Mouse (Mus musculus) lung, postnatal 0 days (tissue): Measurements from ENCODE around the gene Gpr132. TPM values are rescaled to one million over a fixed set of nuclear protein-coding genes. Genes with fewer than 3 reads are reported as not detected.
A peak's percentile ranks its signal among the peaks of the same experiment; 100 is the strongest.
"Not testable (repeated sequence)": the region's sequence is repeated elsewhere in the genome, so short reads cannot be mapped to it uniquely, and the experiment has no call there.

Experiments
- ATAC-seq: fragments of 200-750 bp; cut with Nextera tagmentation; 2 replicates; pipeline ENCODE4 v1.8.0; 2017; ENCODE audit warnings: moderate library complexity
- DNase-seq: peaks from one replicate; pipeline ENCODE4 v3.0.0-alpha.2; 2016; ENCODE audit warnings: low spot score
- H3K27ac ChIP-seq: fragments of 300-500 bp; sonication (generic); 2 replicates; pipeline ENCODE4 v1.5.1; 2014; ENCODE audit warnings: antibody characterized with exemption, mild to moderate bottlenecking, low read length, mixed read lengths
- H3K27me3 ChIP-seq: fragments of 300-500 bp; sonication (generic); replicated peaks from 2 replicates; pipeline ENCODE4 v1.6.1; 2014; ENCODE audit warnings: low read length, mixed read lengths; ENCODE audit not compliant: insufficient read depth
- H3K36me3 ChIP-seq: fragments of 300-500 bp; sonication (generic); 2 replicates; pipeline ENCODE4 v1.6.1; 2014; ENCODE audit warnings: low read length, mixed read lengths; ENCODE audit not compliant: insufficient read depth
- H3K4me1 ChIP-seq: fragments of 300-500 bp; sonication (generic); 2 replicates; pipeline ENCODE4 v1.6.1; 2014; ENCODE audit warnings: antibody characterized with exemption, low read depth, low read length, mixed read lengths; ENCODE audit not compliant: insufficient read depth
- H3K4me2 ChIP-seq: fragments of 300-500 bp; sonication (generic); replicated peaks from 2 replicates; pipeline ENCODE4 v1.6.1; 2014; ENCODE audit warnings: low read depth, mild to moderate bottlenecking, low read length, moderate library complexity, mixed read lengths
- H3K4me3 ChIP-seq: fragments of 300-500 bp; sonication (generic); 2 replicates; pipeline ENCODE4 v1.5.1; 2014; ENCODE audit warnings: low read depth, low read length
- H3K9ac ChIP-seq: fragments of 300-500 bp; sonication (generic); replicated peaks from 2 replicates; pipeline ENCODE4 v1.6.1; 2014; ENCODE audit warnings: low read depth, mild to moderate bottlenecking
- H3K9me3 ChIP-seq: fragments of 300-500 bp; sonication (generic); 2 replicates; pipeline ENCODE4 v1.6.1; 2016; ENCODE audit warnings: low read length, mixed read lengths
- CTCF ChIP-seq: IDR thresholded peaks from 2 replicates; pipeline ENCODE4 v1.5.1; 2016; ENCODE audit warnings: antibody characterized with exemption, mild to moderate bottlenecking
- EP300 ChIP-seq: IDR thresholded peaks from 2 replicates; pipeline ENCODE4 v1.6.1; 2016; ENCODE audit warnings: antibody characterized with exemption, mild to moderate bottlenecking, control low read depth
- WGBS: fragments of 180-500 bp; shearing (Covaris S2); extraction: QIAGEN DNeasy Blood & Tissue Kit; methylation state at CpG from one replicate; pipeline ENCODE4 v1.1.7; 2014; 5-methylcytosine and 5-hydroxymethylcytosine counted together
- polyA plus RNA-seq: library from polyadenylated mRNA; unstranded; fragments of >200 nt; fragmentation: Nextera tagmentation; extraction: Ambion mirVana; gene quantifications from 2 replicates; pipeline ENCODE4 v1.2.1, GENCODE M21; 2015

Gpr132 gene
- polyA plus RNA-seq, 1 experiment from 2014 or later = 0.25 TPM

- H3K27ac ChIP-seq = peak overlapping the region; percentile 0
- ATAC-seq (peak; percentile 40), DNase-seq (no peak)
- TF ChIP-seq EP300 (no peak), CTCF (no peak)
- WGBS = 56% methylated on average over 4 of the region's 4 CpGs
- H3K9ac ChIP-seq = no peak overlapping the region
- no peak overlapping the region for H3K4me3 ChIP-seq
- H3K36me3 ChIP-seq = 0 out of 2 replicates have a peak, but pooled peaks cover 3% of the 10 kb centered on the region
- no peaks in the 10 kb centered on the region for H3K27me3 ChIP-seq
- H3K4me1 ChIP-seq = peaks cover 3% of the 10 kb centered on the region; the same call in 1 of the 2 replicates
- H3K4me2 ChIP-seq = no peak overlapping the region
- H3K9me3 ChIP-seq = no peaks in the 10 kb centered on the region
Measured at GRCm38 (mm10) chr12:112821974-112822373, 46.1 kb downstream of the Gpr132 start.

- Histone ChIP-seq H3K9ac (no peak overlapping the region), H3K27ac (no peak overlapping the region; the same call in 1 of the 2 replicates), H3K36me3 (0 out of 2 replicates have a peak, but pooled peaks cover 3% of the 10 kb centered on the region), H3K9me3 (no peaks in the 10 kb centered on the region), H3K4me1 (peaks cover 3% of the 10 kb centered on the region; the same call in 1 of the 2 replicates), H3K27me3 (no peaks in the 10 kb centered on the region), H3K4me3 (no peak overlapping the region), H3K4me2 (no peak overlapping the region)
- ATAC-seq (no peak), DNase-seq (no peak)
- TF ChIP-seq EP300 = no peak
- no peak for TF ChIP-seq CTCF
- WGBS = 60% methylated on average over 1 of the region's 1 CpGs
Measured at GRCm38 (mm10) chr12:112821216-112821615, 46.8 kb downstream of the Gpr132 start.

GRCm38 (mm10) chr12:112820401-112820999, 47.5 kb downstream of the Gpr132 start:
- no peak for DNase-seq
- no peak for ATAC-seq
- Histone ChIP-seq H3K9me3 (no peaks in the 10 kb centered on the region), H3K27me3 (no peaks in the 10 kb centered on the region), H3K4me1 (no peaks in the 10 kb centered on the region), H3K36me3 (0 out of 2 replicates have a peak, but pooled peaks cover 3% of the 10 kb centered on the region), H3K4me2 (no peak overlapping the region), H3K9ac (no peak overlapping the region), H3K4me3 (no peak overlapping the region), H3K27ac (no peak overlapping the region)
- TF ChIP-seq CTCF = no peak
- TF ChIP-seq EP300 = no peak
- WGBS = 83% methylated on average over 12 of the region's 12 CpGs

GRCm38 (mm10) chr12:112819057-112819662, 48.9 kb downstream of the Gpr132 start:
- DNase-seq = no peak
- 87% methylated on average over 8 of the region's 8 CpGs for WGBS
- Histone ChIP-seq H3K9ac (no peak overlapping the region), H3K4me2 (no peak overlapping the region), H3K4me1 (no peaks in the 10 kb centered on the region), H3K36me3 (0 out of 2 replicates have a peak, but pooled peaks cover 3% of the 10 kb centered on the region), H3K4me3 (no peak overlapping the region), H3K27ac (no peak overlapping the region), H3K27me3 (no peaks in the 10 kb centered on the region), H3K9me3 (no peaks in the 10 kb centered on the region)
- TF ChIP-seq EP300 (no peak), CTCF (no peak)
- no peak for ATAC-seq

- H3K9me3 ChIP-seq, DNase-seq, H3K27me3 ChIP-seq, H3K4me3 ChIP-seq, H3K27ac ChIP-seq, H3K36me3 ChIP-seq, H3K4me1 ChIP-seq, H3K9ac ChIP-seq, ATAC-seq, H3K4me2 ChIP-seq: not testable (repeated sequence)
- WGBS = 75% methylated on average over 7 of the region's 7 CpGs
Measured at GRCm38 (mm10) chr12:112816866-112817265, 51.2 kb downstream of the Gpr132 start.

GRCm38 (mm10) chr12:112816294-112816693, 51.7 kb downstream of the Gpr132 start:
- H3K27ac ChIP-seq = no peak overlapping the region
- no peaks in the 10 kb centered on the region for H3K9me3 ChIP-seq
- no peak overlapping the region for H3K9ac ChIP-seq
- H3K36me3 ChIP-seq = 0 out of 2 replicates have a peak, but pooled peaks cover 2% of the 10 kb centered on the region
- H3K4me2 ChIP-seq = no peak overlapping the region
- TF ChIP-seq CTCF (peak; percentile 89), EP300 (no peak)
- ATAC-seq (no peak), DNase-seq (peak; percentile 67)
- H3K4me1 ChIP-seq = no peaks in the 10 kb centered on the region
- WGBS = 54% methylated on average over 4 of the region's 4 CpGs
- no peaks in the 10 kb centered on the region for H3K27me3 ChIP-seq
- H3K4me3 ChIP-seq = no peak overlapping the region
